Mouse (Mus musculus) lung, adult 2 months (tissue): Measurements from ENCODE around the gene Gp1ba. TPM values are rescaled to one million over a fixed set of nuclear protein-coding genes. Genes with fewer than 3 reads are reported as not detected.

ENCODE experiments used
- DNase-seq: peaks from one replicate; pipeline ENCODE4 v3.0.0; 2022
- H3K4me1 ChIP-seq: fragments of 200-500 bp; 2 replicates; pipeline ENCODE4 v1.6.1; 2011; ENCODE audit warnings: low read length; ENCODE audit not compliant: control insufficient read depth, insufficient read depth
- H3K4me3 ChIP-seq: fragments of 200-500 bp; replicated peaks from 2 replicates; pipeline ENCODE3; 2011; ENCODE audit warnings: low read depth, mild to moderate bottlenecking, control low read depth, low read length; ENCODE audit errors: extremely low read depth
- CTCF ChIP-seq: fragments of 200-500 bp; IDR thresholded peaks from 2 replicates; pipeline ENCODE4 v1.5.1; 2011; ENCODE audit warnings: mild to moderate bottlenecking, low read length, control low read depth; ENCODE audit not compliant: insufficient read depth
- POLR2A ChIP-seq: fragments of 200-500 bp; IDR thresholded peaks from 2 replicates; pipeline ENCODE4 v1.6.1; 2011; ENCODE audit warnings: low read depth, mild to moderate bottlenecking, control low read depth, low read length, borderline replicate concordance; ENCODE audit errors: extremely low read depth
- WGBS: fragments of 180-500 bp; shearing (Covaris S2); methylation state at CpG from one replicate; pipeline ENCODE4 v1.1.7; 2018; 5-methylcytosine and 5-hydroxymethylcytosine counted together
- polyA plus RNA-seq: library from polyadenylated mRNA; depleted of rRNA; stranded (reverse); fragments of >200 nt; gene quantifications from 2 replicates; pipeline ENCODE4 v1.2.3, GENCODE M21; 2012; rRNA removed

The Gp1ba gene
- 0.70 and 1.7 TPM in 2 replicates for polyA plus RNA-seq

DNA sequence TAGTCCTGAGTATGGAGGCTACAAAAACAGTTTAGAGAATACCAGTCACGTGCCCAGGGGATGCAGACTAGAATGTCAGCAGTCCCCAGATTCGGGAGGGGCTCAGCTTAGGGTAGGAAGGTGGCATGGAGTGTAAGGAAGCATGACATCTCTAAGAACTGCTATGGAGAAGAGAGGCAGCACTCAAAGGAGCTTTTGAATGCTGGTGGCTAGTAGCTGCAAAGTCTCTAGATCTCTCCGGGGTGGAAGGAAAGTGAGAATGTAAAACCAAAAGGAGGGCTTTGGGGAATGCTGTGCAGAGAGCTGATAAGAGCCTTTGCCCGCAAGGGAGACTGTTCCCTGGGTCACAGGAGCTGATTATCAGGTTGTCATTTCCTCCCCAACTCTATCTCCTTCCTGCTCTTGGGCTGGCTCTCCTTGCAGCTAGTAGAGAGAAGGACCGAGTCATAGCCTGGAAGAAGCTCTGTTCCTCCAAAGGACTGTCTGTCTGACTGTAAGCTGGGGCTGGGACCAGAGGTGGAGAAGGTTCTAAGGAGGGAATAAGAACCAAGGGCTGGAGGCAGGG is at the start of gene Gp1ba:
Gene Gp1ba, plus strand, starts transcription at position 409 of the 565 bp plus-strand sequence.
- TF ChIP-seq CTCF (no peak), POLR2A (no peak)
- 20% methylated on average over 5 of the region's 5 CpGs for WGBS
- Histone ChIP-seq H3K4me3 (no peak within 1 kb of the TSS), H3K4me1 (no peaks in the 10 kb centered on the region)
- DNase-seq, result no peak

DNA sequence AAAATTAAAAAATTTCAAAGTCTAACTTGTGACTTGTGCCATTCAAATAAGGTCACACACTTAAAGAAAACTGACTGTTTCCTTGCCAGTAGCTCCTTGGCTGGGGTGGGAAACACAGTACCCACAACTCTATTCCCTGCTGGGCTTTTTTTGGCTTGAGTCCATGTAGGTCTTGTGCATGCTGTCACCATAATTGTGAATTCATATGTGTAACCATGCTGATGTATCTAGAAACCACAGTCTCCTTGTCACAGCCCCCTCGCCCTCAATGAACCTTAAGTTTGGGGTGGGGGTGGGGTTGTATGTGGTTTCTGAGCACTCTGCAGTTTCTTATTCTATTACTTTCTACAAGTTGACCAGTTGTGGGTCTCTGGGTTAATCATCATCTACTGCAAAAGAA is 47.2 kb upstream of the Gp1ba start:
- peaks cover 25% of the 10 kb centered on the region for H3K4me1 ChIP-seq
- no peak for TF ChIP-seq POLR2A
- TF ChIP-seq CTCF, result no peak
- H3K4me3 ChIP-seq, result no peak overlapping the region
- DNase-seq, result no peak
- WGBS, result 87% methylated on average over 1 of the region's 1 CpGs

DNA sequence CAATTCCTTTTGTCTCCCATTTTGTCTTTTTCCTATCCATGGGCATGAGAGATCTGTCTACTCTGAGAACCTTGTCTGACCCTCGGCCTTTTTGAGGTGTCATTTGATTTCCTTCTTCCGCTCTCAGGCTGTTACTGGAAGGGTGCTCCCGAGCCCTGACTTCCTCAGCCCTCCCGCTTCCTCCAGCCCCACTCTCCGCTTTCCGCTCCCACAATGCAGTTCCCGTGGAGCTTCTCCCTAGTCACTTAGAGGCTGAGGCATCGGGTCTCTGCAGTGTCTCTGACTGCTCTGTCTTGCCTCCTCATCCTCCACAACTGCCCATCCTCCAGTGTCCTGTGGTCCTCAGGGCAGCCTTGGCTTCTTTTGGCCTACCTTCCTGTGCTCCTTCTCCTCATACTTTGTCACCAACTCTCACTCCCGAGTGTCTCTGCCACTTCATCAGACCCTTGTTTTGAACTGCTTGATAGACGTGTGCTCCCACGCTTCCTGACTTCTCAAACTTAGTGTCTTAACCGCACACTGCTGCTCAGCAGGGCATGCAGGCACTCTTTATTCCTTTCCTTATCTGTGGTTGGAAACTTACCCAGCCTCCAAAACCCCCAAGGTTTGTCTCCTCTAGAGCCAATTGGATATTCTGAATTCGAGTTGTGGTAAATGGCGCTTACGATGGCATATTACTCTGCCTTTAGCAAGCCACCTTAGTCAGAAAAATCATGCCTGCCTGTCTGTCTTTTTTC is 44.5 kb upstream of the Gp1ba start:
- no peak for DNase-seq
- no peak overlapping the region for H3K4me3 ChIP-seq
- no peak for TF ChIP-seq POLR2A

DNA sequence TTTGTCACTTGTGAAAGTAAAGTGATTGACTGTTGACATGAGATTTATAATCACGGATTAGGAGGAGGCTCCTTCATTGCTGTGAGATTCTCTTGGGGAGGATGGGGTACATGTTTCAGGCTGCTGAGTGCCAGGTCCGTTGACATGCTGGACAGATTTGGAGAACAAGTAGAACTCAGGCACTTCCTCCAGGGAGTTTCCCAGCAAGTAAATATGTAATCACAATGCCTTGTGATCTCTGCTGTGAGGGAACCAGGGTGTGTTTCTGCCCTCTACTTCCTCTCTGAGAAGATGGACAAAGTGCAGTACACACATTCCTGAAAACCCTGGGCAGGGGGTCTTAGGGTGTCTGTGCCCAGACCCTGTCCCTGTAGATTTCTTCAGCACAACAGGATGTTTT is 43.3 kb upstream of the Gp1ba start:
- TF ChIP-seq CTCF (no peak), POLR2A (no peak)
- H3K4me3 ChIP-seq, result no peak overlapping the region
- H3K4me1 ChIP-seq, result peaks cover 19% of the 10 kb centered on the region
- 14% methylated on average over 2 of the region's 2 CpGs for WGBS
- no peak for DNase-seq

More for the DNA sequence above, 44.5 kb upstream of the Gp1ba start:
- WGBS, result 57% methylated on average over 15 of the region's 15 CpGs
- H3K4me1 ChIP-seq, result peaks cover 19% of the 10 kb centered on the region

DNA sequence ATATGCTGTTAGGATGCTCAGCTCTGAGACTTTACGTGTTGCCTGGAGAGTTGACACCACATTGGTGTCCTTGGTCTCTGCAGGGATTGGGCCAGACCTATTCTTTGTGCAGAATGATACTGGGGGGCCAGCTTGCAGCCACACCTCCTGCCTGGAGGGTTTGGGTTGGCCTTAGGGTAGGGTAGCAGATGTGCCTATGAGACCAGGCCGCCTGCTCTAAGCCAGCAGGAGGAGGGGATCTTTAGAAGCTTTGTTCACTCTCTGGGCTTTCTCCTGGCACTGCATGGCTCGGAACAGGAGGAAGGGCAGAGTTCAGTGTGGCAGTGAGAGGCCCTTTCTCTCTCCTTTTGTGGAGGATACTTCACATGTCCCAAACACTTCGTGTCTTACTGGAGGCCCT is 42.8 kb upstream of the Gp1ba start:
- Histone ChIP-seq H3K4me3 (no peak overlapping the region), H3K4me1 (peaks cover 19% of the 10 kb centered on the region)
- no peak for TF ChIP-seq CTCF
- no peak for TF ChIP-seq POLR2A
- 51% methylated on average over 4 of the region's 4 CpGs for WGBS
- DNase-seq, result no peak

DNA sequence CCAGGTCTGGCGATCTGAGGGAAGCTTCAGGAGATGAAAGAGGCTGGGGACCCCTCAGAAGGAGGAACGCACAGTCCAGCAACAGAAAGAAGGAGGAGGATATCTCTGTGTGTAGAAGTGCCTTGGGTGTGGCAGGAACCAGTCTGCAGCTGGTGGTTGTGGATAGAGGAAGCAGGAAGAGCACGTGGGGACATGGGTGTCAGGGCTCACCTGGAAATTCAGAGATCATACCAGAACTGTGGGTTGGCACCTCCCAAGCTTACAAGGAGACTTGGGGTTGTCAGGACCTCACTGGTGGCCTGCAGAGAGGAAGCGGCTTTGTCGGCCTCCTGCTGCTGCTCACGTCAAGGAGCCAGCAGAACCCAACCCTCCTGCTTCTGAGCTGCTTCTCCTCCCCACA is 41.6 kb upstream of the Gp1ba start:
- H3K4me1 ChIP-seq, result peaks cover 19% of the 10 kb centered on the region
- 63% methylated on average over 6 of the region's 6 CpGs for WGBS
- TF ChIP-seq POLR2A (no peak), CTCF (no peak)
- no peak for DNase-seq
- no peak overlapping the region for H3K4me3 ChIP-seq

DNA sequence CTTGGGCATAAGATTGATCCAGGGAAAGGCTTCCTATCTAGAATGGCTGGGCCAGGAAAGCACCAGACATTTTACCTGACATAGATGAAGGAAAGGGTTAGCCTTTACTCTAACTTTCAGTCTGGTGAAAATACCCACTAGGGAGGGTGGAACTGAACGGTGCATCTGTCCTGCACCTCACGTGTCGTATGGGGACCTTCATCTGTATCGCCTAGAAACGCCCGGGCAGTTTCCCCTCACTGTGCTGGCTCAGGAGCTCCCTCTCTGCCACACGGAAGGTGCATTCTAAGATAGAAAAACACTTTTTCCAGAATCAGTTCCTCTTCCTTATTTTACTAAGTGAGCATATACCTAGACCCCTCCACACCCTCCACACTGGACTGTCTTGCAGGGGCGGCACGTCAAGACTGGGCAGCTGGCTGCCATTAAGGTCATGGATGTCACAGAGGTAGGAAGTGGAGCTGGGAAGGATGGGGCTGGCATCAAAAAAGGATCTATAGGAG is 40.4 kb upstream of the Gp1ba start:
- 80% methylated on average over 9 of the region's 9 CpGs for WGBS
- Histone ChIP-seq H3K4me1 (peaks cover 19% of the 10 kb centered on the region), H3K4me3 (no peak overlapping the region)
- DNase-seq, result no peak
- TF ChIP-seq POLR2A (no peak), CTCF (no peak)

DNA sequence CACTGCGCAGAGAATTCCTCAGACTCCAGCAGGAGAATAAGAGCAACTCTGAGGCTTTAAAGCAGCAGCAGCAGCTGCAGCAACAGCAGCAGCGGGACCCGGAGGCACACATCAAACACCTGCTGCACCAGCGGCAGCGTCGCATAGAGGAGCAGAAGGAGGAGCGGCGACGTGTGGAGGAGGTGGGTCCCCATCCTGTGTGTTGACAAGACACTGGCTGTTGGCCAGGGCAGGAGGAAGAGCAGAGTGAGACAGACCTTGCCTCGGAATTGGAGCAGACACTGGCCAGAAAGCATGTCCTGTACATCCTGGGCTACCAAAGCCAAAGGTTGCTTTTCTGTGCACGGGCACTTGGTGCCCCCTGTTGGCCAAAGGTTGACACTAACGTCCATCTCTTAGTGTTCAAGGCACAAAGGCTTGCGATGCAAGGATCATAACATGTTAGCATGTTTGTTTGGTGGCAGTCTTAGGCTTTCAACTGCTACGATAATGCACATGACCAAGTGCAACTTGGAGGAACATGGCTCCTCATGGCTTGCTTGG is 33.8 kb upstream of the Gp1ba start:
- TF ChIP-seq POLR2A, result no peak
- TF ChIP-seq CTCF, result peak; percentile 98
- WGBS, result 58% methylated on average over 14 of the region's 14 CpGs
- DNase-seq, result peak; percentile 77
- Histone ChIP-seq H3K4me1 (no peaks in the 10 kb centered on the region), H3K4me3 (no peak overlapping the region)

DNA sequence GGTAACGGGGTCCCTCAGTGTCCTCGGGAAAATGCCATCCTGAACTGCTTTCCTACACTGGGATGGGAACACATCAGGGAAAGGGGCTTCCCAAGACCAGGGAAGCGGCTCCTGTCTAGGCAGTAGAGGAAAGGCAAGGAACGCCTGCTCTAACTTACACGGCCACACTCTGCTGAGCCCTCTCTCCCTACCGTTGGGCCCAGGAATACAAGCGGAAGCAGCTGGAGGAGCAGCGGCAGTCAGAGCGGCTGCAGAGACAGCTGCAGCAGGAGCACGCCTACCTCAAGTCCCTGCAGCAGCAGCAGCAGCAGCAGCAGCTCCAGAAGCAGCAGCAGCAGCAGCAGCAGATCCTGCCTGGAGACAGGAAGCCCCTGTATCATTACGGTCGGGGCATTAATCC is 32.2 kb upstream of the Gp1ba start:
- Histone ChIP-seq H3K4me3 (no peak overlapping the region), H3K4me1 (no peaks in the 10 kb centered on the region)
- TF ChIP-seq POLR2A (no peak), CTCF (no peak)
- 84% methylated on average over 12 of the region's 12 CpGs for WGBS
- DNase-seq, result no peak

DNA sequence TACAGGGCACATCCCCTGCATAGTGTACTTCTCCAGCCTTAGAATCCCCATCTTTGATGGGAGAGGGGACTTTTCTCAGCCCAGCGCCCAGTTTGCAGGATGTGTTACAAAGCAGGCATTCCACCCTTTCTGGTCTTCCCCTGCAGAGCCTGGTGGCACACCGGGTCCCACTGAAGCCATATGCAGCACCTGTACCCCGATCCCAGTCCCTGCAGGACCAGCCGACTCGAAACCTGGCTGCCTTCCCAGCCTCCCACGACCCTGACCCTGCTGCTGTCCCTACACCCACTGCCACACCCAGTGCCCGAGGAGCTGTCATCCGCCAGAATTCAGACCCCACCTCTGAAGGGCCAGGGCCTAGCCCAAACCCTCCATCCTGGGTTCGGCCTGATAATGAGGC is 31.3 kb upstream of the Gp1ba start:
- DNase-seq, result no peak
- WGBS, result 82% methylated on average over 9 of the region's 9 CpGs
- Histone ChIP-seq H3K4me3 (no peak overlapping the region), H3K4me1 (no peaks in the 10 kb centered on the region)
- TF ChIP-seq POLR2A (no peak), CTCF (no peak)
